Mouse (Mus musculus) kidney, adult 2 months (tissue): ENCODE data around the gene Tmem104. TPM values are rescaled to one million over a fixed set of nuclear protein-coding genes. Genes with fewer than 3 reads are reported as not detected.

Experiments used
- DNase-seq: peaks from one replicate; pipeline ENCODE4 v3.0.0; 2021
- H3K27ac ChIP-seq: fragments of 200-500 bp; 2 replicates; pipeline ENCODE4 v1.5.1; 2012; ENCODE audit warnings: low read depth, low read length, control low read depth, inconsistent platforms; ENCODE audit not compliant: insufficient read depth
- H3K27me3 ChIP-seq: fragments of 200-500 bp; replicated peaks from 2 replicates; pipeline ENCODE4 v1.6.1; 2012; ENCODE audit warnings: mild to moderate bottlenecking, moderate library complexity, low read length, inconsistent platforms; ENCODE audit not compliant: control insufficient read depth, insufficient read depth
- H3K36me3 ChIP-seq: fragments of 200-500 bp; 2 replicates; pipeline ENCODE4 v1.6.1; 2012; ENCODE audit warnings: mild to moderate bottlenecking, moderate library complexity, low read length, inconsistent platforms; ENCODE audit not compliant: control insufficient read depth, insufficient read depth
- H3K4me1 ChIP-seq: fragments of 200-500 bp; 2 replicates; pipeline ENCODE4 v1.6.1; 2011; ENCODE audit warnings: low read length; ENCODE audit not compliant: control insufficient read depth, insufficient read depth
- H3K4me3 ChIP-seq: fragments of 200-500 bp; 2 replicates; pipeline ENCODE4 v1.5.1; 2011; ENCODE audit warnings: mild to moderate bottlenecking, low read depth, low read length, control low read depth; ENCODE audit not compliant: insufficient read depth
- CTCF ChIP-seq: fragments of 200-500 bp; conservative IDR thresholded peaks from 2 replicates; pipeline ENCODE4 v1.5.1; 2011; ENCODE audit warnings: low read depth, mild to moderate bottlenecking, control low read depth, low read length, moderate library complexity, mixed read lengths; ENCODE audit not compliant: insufficient read depth, insufficient read length
- POLR2A ChIP-seq: fragments of 200-500 bp; IDR thresholded peaks from one replicate; pipeline ENCODE4 v1.6.1; 2011; ENCODE audit warnings: low read depth, low read length, control low read depth
- WGBS: fragments of 180-500 bp; shearing (Covaris S2); methylation state at CpG from one replicate; pipeline ENCODE4 v1.1.7; 2018; 5-methylcytosine and 5-hydroxymethylcytosine counted together
- polyA plus RNA-seq: library from polyadenylated mRNA; depleted of rRNA; stranded (reverse); fragments of >200 nt; gene quantifications from 2 replicates; pipeline ENCODE4 v1.2.3, GENCODE M21; 2012

The Tmem104 gene
- polyA plus RNA-seq, 1 experiment, result 14.8 TPM

- DNase-seq, result no peak
- H3K27ac ChIP-seq, result no peak overlapping the region; the same call in 1 of the 2 replicates
- H3K4me1 ChIP-seq, result peaks cover 53% of the 10 kb centered on the region
- 62% methylated on average over 4 of the region's 4 CpGs for WGBS
- TF ChIP-seq CTCF (no peak), POLR2A (no peak)
- no peaks in the 10 kb centered on the region for H3K27me3 ChIP-seq
- no peak overlapping the region for H3K4me3 ChIP-seq
- no peaks in the 10 kb centered on the region for H3K36me3 ChIP-seq
Observed at GRCm38 (mm10) chr11:115169430-115169829, 17.9 kb upstream of the Tmem104 start.

DNA sequence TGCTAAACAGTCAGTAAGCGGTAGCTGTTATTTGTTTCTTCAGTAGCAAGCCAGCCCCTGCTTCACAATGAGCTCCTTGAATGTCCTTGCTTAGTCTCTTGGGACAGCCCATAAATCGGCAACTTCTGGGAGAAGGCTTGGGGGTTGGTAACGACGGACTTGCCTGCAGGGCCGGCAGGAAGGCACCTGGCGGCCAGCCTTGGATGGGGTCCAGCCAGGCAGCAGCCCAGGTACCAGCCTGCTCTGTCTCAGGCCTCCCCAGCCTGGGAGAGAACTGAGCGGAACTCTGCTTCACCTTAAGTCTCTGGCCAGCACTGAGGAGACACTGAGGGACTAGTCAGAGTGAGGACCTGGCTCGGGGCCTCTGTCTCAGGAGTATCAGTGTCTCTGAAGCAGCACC is 16.2 kb upstream of the Tmem104 start:
- WGBS, result 19% methylated on average over 8 of the region's 8 CpGs
- peak overlapping the region; percentile 27 for H3K27ac ChIP-seq
- H3K4me1 ChIP-seq, result peaks cover 64% of the 10 kb centered on the region
- TF ChIP-seq POLR2A (no peak), CTCF (no peak)
- H3K36me3 ChIP-seq, result no peaks in the 10 kb centered on the region
- no peaks in the 10 kb centered on the region for H3K27me3 ChIP-seq
- peak; percentile 92 for DNase-seq
- no peak overlapping the region for H3K4me3 ChIP-seq

DNA sequence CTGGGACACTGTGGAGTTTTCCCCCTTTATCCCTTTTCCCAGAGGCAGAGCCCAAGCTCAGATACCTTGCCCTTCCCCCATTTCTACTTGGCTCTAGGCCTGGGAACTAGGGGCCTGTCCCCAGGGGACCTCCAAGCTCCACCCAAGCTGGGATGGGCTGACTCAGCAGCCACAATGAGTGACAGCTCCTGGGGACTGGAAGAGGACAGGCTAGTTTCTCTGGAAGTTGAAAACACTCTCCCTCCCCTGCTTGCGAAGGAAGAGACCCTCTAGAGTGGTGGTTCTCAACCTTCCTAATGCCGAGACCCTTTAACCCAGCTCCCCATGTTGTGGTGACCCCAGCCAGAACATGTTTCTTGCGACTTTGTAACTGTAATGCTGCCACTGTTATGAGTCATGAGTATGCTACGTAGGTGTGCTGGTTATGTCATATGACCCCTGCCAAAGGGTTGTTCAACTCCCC is 14.4 kb upstream of the Tmem104 start:
- Histone ChIP-seq H3K36me3 (no peaks in the 10 kb centered on the region), H3K27ac (peak overlapping the region; percentile 6; the same call in 1 of the 2 replicates), H3K4me1 (peaks cover 67% of the 10 kb centered on the region), H3K27me3 (no peaks in the 10 kb centered on the region), H3K4me3 (no peak overlapping the region)
- TF ChIP-seq CTCF (no peak), POLR2A (no peak)
- DNase-seq, result peak; percentile 86
- WGBS, result 43% methylated on average over 4 of the region's 4 CpGs

DNA sequence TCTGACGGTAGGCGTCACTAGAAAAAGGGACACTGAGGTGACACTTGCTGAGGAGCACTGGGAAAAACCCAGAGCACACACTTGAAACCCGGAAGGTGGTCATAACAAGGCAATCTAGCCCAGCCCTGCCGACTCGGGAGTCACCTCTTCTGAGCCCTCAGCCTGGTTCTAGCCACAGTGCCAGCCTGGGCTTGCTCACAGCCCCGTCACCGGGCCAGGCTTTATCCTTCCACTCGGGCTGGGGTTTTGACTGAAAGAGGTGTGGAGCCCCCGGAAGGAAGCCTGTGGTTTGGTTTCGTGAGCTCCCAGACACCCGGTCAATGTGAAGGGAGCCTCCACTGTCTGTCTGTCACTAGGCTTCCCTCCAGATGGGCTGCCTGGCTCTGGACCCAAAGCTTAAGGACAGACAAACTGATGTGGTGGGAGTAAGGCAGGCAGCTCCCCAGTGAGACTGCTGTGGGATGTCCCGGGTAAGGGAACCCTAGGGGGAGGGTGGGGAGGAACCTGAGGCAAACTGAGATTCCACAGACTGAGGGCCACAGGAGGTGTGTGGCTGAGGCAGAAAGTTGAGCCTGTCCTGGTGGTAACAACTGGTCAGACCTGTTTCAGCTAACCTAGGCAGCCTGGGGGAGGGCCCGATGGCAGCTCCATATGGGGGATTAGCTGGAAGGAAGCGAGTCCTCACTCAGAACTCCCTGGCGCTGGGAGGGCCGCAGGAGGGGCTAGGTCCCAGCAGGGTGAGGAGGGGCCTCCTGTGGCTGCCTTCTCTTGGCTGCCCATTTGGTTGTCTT is 13.5 kb upstream of the Tmem104 start:
- no peak for TF ChIP-seq POLR2A
- no peak for TF ChIP-seq CTCF
- Histone ChIP-seq H3K27me3 (no peaks in the 10 kb centered on the region), H3K27ac (peak overlapping the region; percentile 5; the same call in 1 of the 2 replicates), H3K4me1 (peaks cover 66% of the 10 kb centered on the region), H3K36me3 (no peaks in the 10 kb centered on the region), H3K4me3 (no peak overlapping the region)
- no peak for DNase-seq
- WGBS, result 24% methylated on average over 16 of the region's 16 CpGs

DNA sequence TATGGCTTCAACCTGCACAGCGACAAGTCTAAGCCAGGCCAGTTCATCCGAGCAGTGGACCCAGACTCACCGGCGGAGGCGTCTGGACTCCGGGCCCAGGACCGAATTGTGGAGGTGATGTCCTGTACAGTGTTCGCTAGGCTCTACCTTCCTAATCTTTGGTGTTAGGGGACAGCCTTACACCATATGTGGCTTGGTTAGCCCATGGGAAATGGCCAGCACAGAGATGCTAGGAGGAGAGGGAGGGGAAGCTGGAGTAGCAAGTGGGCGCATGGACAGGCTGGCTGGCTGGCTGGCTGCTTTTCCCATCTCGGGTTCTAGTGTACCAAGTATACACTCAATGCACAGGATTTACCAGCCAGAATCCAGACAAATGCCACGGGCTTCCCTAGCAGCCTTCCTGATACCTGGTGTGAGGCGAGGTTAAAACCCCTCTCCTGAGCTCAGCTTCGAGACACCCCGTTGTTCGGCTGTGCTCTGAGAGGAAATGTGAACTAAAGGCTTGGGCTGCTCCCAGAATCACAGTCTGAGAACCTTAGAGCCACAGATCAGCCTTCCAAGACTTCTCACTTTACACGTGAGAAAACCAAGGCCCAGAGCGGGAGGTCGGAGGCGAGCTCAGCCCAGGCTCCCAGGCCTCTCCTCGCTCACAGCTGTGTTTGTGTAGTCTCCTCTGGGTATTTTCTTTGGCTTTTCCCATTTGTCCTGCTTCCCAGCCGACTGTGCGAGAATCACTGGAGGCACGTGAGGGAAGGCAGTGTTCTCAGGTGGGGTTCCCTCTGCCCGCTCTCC is 10.7 kb upstream of the Tmem104 start:
- no peak for DNase-seq
- Histone ChIP-seq H3K4me3 (no peak overlapping the region), H3K27me3 (no peaks in the 10 kb centered on the region), H3K36me3 (no peaks in the 10 kb centered on the region; the same call in 1 of the 2 replicates), H3K27ac (peak overlapping the region; percentile 10; the same call in 1 of the 2 replicates), H3K4me1 (peaks cover 51% of the 10 kb centered on the region)
- WGBS, result 58% methylated on average over 24 of the region's 24 CpGs
- TF ChIP-seq CTCF, result no peak
- TF ChIP-seq POLR2A, result no peak

- Histone ChIP-seq H3K4me3 (no peak overlapping the region), H3K36me3 (no peaks in the 10 kb centered on the region; the same call in 1 of the 2 replicates), H3K4me1 (peaks cover 50% of the 10 kb centered on the region), H3K27me3 (no peaks in the 10 kb centered on the region), H3K27ac (peak overlapping the region; percentile 24)
- 36% methylated on average over 10 of the region's 10 CpGs for WGBS
- TF ChIP-seq POLR2A (no peak), CTCF (no peak)
- DNase-seq, result peak; percentile 91
Observed at GRCm38 (mm10) chr11:115177559-115178195, 9.6 kb upstream of the Tmem104 start.
